Mouse (Mus musculus): ENCODE measurements around the gene Olfml1. TPM values are rescaled to one million over a fixed set of nuclear protein-coding genes. Genes with fewer than 3 reads are reported as not detected.

The Olfml1 gene
- polyA plus RNA-seq, 1 experiment from 2014 or later: 13.3 TPM

GRCm38 (mm10) chr7:107628383-107628782 is 61.1 kb downstream of the Olfml1 start:
- TF ChIP-seq EP300 (IDR thresholded peaks at IDR 0.05): no peak
- no peak for TF ChIP-seq CTCF (IDR thresholded peaks at IDR 0.05)
- no peak overlapping the region for H3K9ac ChIP-seq (replicated peaks; ENCODE audit: low read depth)
- no peaks in the 10 kb centered on the region for H3K27me3 ChIP-seq (replicated peaks; ENCODE audit: insufficient read depth, low read length)
- ATAC-seq (no peak), DNase-seq (ENCODE audit: low spot score) (no peak)
- no peak overlapping the region for H3K27ac ChIP-seq (ENCODE audit: low read length)
- H3K36me3 ChIP-seq (ENCODE audit: insufficient read depth, low read length): no peaks in the 10 kb centered on the region
- no peaks in the 10 kb centered on the region for H3K9me3 ChIP-seq (ENCODE audit: low read length)
- no peaks in the 10 kb centered on the region for H3K4me1 ChIP-seq (ENCODE audit: insufficient read depth, low read depth, low read length)
- no peak overlapping the region for H3K4me3 ChIP-seq (ENCODE audit: low read depth, low read length)
- no peak overlapping the region for H3K4me2 ChIP-seq (replicated peaks; ENCODE audit: low read depth, low read length)

- DNase-seq (ENCODE audit: low spot score) (no peak), ATAC-seq (no peak)
- no peak overlapping the region for H3K4me3 ChIP-seq (ENCODE audit: low read depth, low read length)
- H3K27me3 ChIP-seq (replicated peaks; ENCODE audit: insufficient read depth, low read length): no peaks in the 10 kb centered on the region
- no peaks in the 10 kb centered on the region for H3K9me3 ChIP-seq (ENCODE audit: low read length)
- H3K4me1 ChIP-seq (ENCODE audit: insufficient read depth, low read depth, low read length): no peaks in the 10 kb centered on the region
- no peak overlapping the region for H3K9ac ChIP-seq (replicated peaks; ENCODE audit: low read depth)
- no peak for TF ChIP-seq EP300 (IDR thresholded peaks at IDR 0.05)
- no peak for TF ChIP-seq CTCF (IDR thresholded peaks at IDR 0.05)
- H3K4me2 ChIP-seq (replicated peaks; ENCODE audit: low read depth, low read length): no peak overlapping the region
- no peaks in the 10 kb centered on the region for H3K36me3 ChIP-seq (ENCODE audit: insufficient read depth, low read length)
- WGBS: 97% methylated on average over 4 of the region's 4 CpGs
- no peak overlapping the region for H3K27ac ChIP-seq (ENCODE audit: low read length)
Observed at GRCm38 (mm10) chr7:107633201-107633600, 66.0 kb downstream of the Olfml1 start.

GRCm38 (mm10) chr7:107637398-107637797 is 70.2 kb downstream of the Olfml1 start:
- H3K4me3 ChIP-seq (ENCODE audit: low read depth, low read length): no peak overlapping the region
- no peaks in the 10 kb centered on the region for H3K9me3 ChIP-seq (ENCODE audit: low read length)
- no peaks in the 10 kb centered on the region for H3K27me3 ChIP-seq (replicated peaks; ENCODE audit: insufficient read depth, low read length)
- H3K36me3 ChIP-seq (ENCODE audit: insufficient read depth, low read length): no peaks in the 10 kb centered on the region
- H3K4me2 ChIP-seq (replicated peaks; ENCODE audit: low read depth, low read length): no peak overlapping the region
- no peak overlapping the region for H3K27ac ChIP-seq (ENCODE audit: low read length)
- H3K9ac ChIP-seq (replicated peaks; ENCODE audit: low read depth): no peak overlapping the region
- ATAC-seq (no peak), DNase-seq (ENCODE audit: low spot score) (no peak)
- WGBS: 82% methylated on average over 7 of the region's 7 CpGs
- TF ChIP-seq EP300 (IDR thresholded peaks at IDR 0.05): no peak
- TF ChIP-seq CTCF (IDR thresholded peaks at IDR 0.05): no peak
- H3K4me1 ChIP-seq (ENCODE audit: insufficient read depth, low read depth, low read length): no peaks in the 10 kb centered on the region

GRCm38 (mm10) chr7:107638026-107638425 is 70.8 kb downstream of the Olfml1 start:
- DNase-seq (ENCODE audit: low spot score) (no peak), ATAC-seq (no peak)
- no peak for TF ChIP-seq EP300 (IDR thresholded peaks at IDR 0.05)
- TF ChIP-seq CTCF (IDR thresholded peaks at IDR 0.05): no peak
- Histone ChIP-seq H3K4me3 (ENCODE audit: low read depth, low read length) (no peak overlapping the region), H3K4me2 (replicated peaks; ENCODE audit: low read depth, low read length) (no peak overlapping the region), H3K36me3 (ENCODE audit: insufficient read depth, low read length) (no peaks in the 10 kb centered on the region), H3K9me3 (ENCODE audit: low read length) (no peaks in the 10 kb centered on the region), H3K27ac (ENCODE audit: low read length) (no peak overlapping the region), H3K4me1 (ENCODE audit: insufficient read depth, low read depth, low read length) (no peaks in the 10 kb centered on the region), H3K27me3 (replicated peaks; ENCODE audit: insufficient read depth, low read length) (no peaks in the 10 kb centered on the region), H3K9ac (replicated peaks; ENCODE audit: low read depth) (no peak overlapping the region)
- 80% methylated on average over 5 of the region's 5 CpGs for WGBS

Other genes starting within 250 kb of the Olfml1 start
- 0.18 and 0.24 TPM in 2 replicates for gene Syt9, start 196.7 kb upstream of the Olfml1 start, polyA plus RNA-seq (2015; fragmentation: Nextera tagmentation; extraction: Ambion mirVana)
- gene Ppfibp2, start 27.8 kb downstream of the Olfml1 start, polyA plus RNA-seq (2015; fragmentation: Nextera tagmentation; extraction: Ambion mirVana): 15.8 and 17.5 TPM in 2 replicates
- not detected in 2 replicates for gene 5330417H12Rik, start 57.7 kb downstream of the Olfml1 start, polyA plus RNA-seq (2015; fragmentation: Nextera tagmentation; extraction: Ambion mirVana)
- gene Cyb5r2, start 190.6 kb downstream of the Olfml1 start, polyA plus RNA-seq (2015; fragmentation: Nextera tagmentation; extraction: Ambion mirVana): 0.07 and 0.12 TPM in 2 replicates
- not detected in 2 replicates for gene Ovch2, start 233.8 kb downstream of the Olfml1 start, polyA plus RNA-seq (2015; fragmentation: Nextera tagmentation; extraction: Ambion mirVana)
- not detected in 2 replicates for gene Olfr467, start 244.8 kb downstream of the Olfml1 start, polyA plus RNA-seq (2015; fragmentation: Nextera tagmentation; extraction: Ambion mirVana)